Mouse (Mus musculus): Measurements from ENCODE around the gene Lsamp.

DNA sequence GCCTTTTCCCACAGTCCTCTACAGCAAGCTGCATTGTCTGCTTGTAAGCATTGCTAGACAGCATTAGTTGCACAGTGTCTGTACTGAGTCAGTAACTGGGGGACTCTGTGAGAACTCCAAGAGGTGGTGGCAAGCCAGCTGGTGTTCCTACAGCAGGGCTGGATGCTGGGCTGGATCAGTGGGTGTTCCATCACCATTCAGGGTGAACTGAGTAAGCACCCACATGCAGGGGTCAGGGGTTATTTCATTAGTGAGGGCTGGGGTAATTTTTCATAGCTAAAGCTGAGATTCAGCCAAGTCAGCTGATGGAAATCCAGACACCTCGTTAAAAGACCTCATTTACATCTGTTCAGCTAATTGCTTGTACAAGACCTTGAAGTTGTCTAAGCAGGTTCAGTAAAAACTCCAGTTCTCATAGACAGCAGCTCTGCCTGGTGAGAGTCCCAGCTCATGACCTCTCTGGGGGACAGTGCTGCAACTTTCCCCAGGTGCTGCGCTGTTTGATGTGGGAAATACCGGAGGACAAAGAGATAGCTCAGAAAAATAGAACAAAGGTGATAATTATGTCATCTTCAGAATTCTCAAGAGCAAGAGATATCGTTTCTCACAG lies 1928.5 kb downstream of the Lsamp start:
- TF ChIP-seq CTCF (IDR thresholded peaks at IDR 0.05; ENCODE audit: control insufficient read depth, insufficient read depth, insufficient replicate concordance, low read depth, low read length) (no peak), POLR2A (IDR thresholded peaks at IDR 0.05; ENCODE audit: control insufficient read depth, low read depth, low read length) (no peak)
